Mouse (Mus musculus) gastrocnemius, postnatal 10 days (tissue): Measurements from ENCODE around the gene Tmem9. TPM values are rescaled to one million over a fixed set of nuclear protein-coding genes. Genes with fewer than 3 reads are reported as not detected.

Experiments
- total RNA-seq, 2 experiments: library from RNA; stranded (reverse); gene quantifications; 2 replicates each; pipeline ENCODE4 v1.2.3; 2021

The Tmem9 gene
- total RNA-seq, 2 experiments from 2014 or later = 27.2 to 29.0 TPM

Other genes with a start within 250 kb of the Tmem9 start
- 10 to 100 TPM; 24.1 to 36.7 TPM for gene Phlda3, start 242.0 kb upstream of the Tmem9 start, total RNA-seq
- gene Tnni1, start 228.7 kb upstream of the Tmem9 start, total RNA-seq = 100 to 1,000 TPM; 162 to 214 TPM
- gene Lad1, start 189.6 kb upstream of the Tmem9 start, total RNA-seq = under 1 TPM; 0.11 to 0.12 TPM
- 10 to 100 TPM; 41.1 to 52.6 TPM for gene Tnnt2, start 171.8 kb upstream of the Tmem9 start, total RNA-seq
- under 1 TPM in 1 of 2 experiments, not detected in 1; 0.07 TPM for gene Pkp1, start 88.9 kb upstream of the Tmem9 start, total RNA-seq
- 10 to 100 TPM; 18.2 to 31.6 TPM for gene Igfn1, start 1.8 kb upstream of the Tmem9 start, total RNA-seq
- not detected for gene Ascl5, start 42.7 kb downstream of the Tmem9 start, total RNA-seq
- gene Cacna1s, start 44.6 kb downstream of the Tmem9 start, total RNA-seq = 100 to 1,000 TPM; 558 to 576 TPM
- gene Kif21b, start 123.2 kb downstream of the Tmem9 start, total RNA-seq = 1 to 10 TPM; 1.1 to 2.0 TPM
- not detected for gene Mroh3, start 204.7 kb downstream of the Tmem9 start, total RNA-seq
- under 1 TPM in 1 of 2 experiments, not detected in 1; 0.28 TPM for gene Inava, start 226.1 kb downstream of the Tmem9 start, total RNA-seq